Mouse (Mus musculus) forebrain, postnatal 0 days (tissue): ENCODE data around the gene Cacfd1. TPM values are rescaled to one million over a fixed set of nuclear protein-coding genes. Genes with fewer than 3 reads are reported as not detected.

Experiments
- ATAC-seq: fragments of 200-750 bp; cut with Nextera tagmentation; 2 replicates; pipeline ENCODE4 v1.8.0; 2017; ENCODE audit warnings: mild to moderate bottlenecking, moderate library complexity
- DNase-seq: peaks from one replicate; pipeline ENCODE4 v3.0.0-alpha.2; 2015
- H3K27ac ChIP-seq: fragments of 300-500 bp; sonication (generic); 2 replicates; pipeline ENCODE4 v1.5.1; 2014; ENCODE audit warnings: low read depth, mild to moderate bottlenecking, antibody characterized with exemption, low read length, moderate library complexity, mixed read lengths
- H3K27me3 ChIP-seq: fragments of 300-500 bp; sonication (generic); 2 replicates; pipeline ENCODE4 v1.6.1; 2014; ENCODE audit warnings: mild to moderate bottlenecking, low read length, mixed read lengths; ENCODE audit not compliant: insufficient read depth
- H3K36me3 ChIP-seq: fragments of 300-500 bp; sonication (generic); 2 replicates; pipeline ENCODE4 v1.6.1; 2014; ENCODE audit warnings: mild to moderate bottlenecking, moderate library complexity; ENCODE audit not compliant: insufficient read depth
- H3K4me1 ChIP-seq: fragments of 300-500 bp; sonication (generic); 2 replicates; pipeline ENCODE4 v1.6.1; 2014; ENCODE audit warnings: antibody characterized with exemption; ENCODE audit not compliant: insufficient read depth
- H3K4me2 ChIP-seq: fragments of 300-500 bp; sonication (generic); 2 replicates; pipeline ENCODE4 v1.6.1; 2014; ENCODE audit warnings: low read depth, mild to moderate bottlenecking, moderate library complexity
- H3K4me3 ChIP-seq: fragments of 300-500 bp; sonication (generic); 2 replicates; pipeline ENCODE4 v1.5.1; 2014; ENCODE audit warnings: low read depth, low read length, mixed read lengths
- H3K9ac ChIP-seq: fragments of 300-500 bp; sonication (generic); 2 replicates; pipeline ENCODE4 v1.6.1; 2014; ENCODE audit warnings: mild to moderate bottlenecking
- H3K9me3 ChIP-seq: fragments of 300-500 bp; sonication (generic); 2 replicates; pipeline ENCODE4 v1.6.1; 2016; ENCODE audit warnings: low read length
- CTCF ChIP-seq: sonication (generic); IDR thresholded peaks from 2 replicates; pipeline ENCODE4 v1.5.1; 2016; ENCODE audit warnings: antibody characterized with exemption, control low read depth, low read depth
- WGBS: fragments of 180-500 bp; shearing (Covaris S2); extraction: QIAGEN DNeasy Blood & Tissue Kit; methylation state at CpG from one replicate; pipeline ENCODE4 v1.1.7; 2014; 5-methylcytosine and 5-hydroxymethylcytosine counted together
- polyA plus RNA-seq: library from polyadenylated mRNA; unstranded; fragments of >200 nt; fragmentation: Nextera tagmentation; extraction: Ambion mirVana; gene quantifications from 2 replicates; pipeline ENCODE4 v1.2.1, GENCODE M21; 2015
- total RNA-seq: library from RNA; depleted of rRNA; stranded (reverse); fragments of >200 nt; gene quantifications from 2 replicates; pipeline ENCODE4 v1.2.3, GENCODE M21; 2014

Cacfd1 gene
- total and polyA plus RNA-seq, 2 experiments from 2014 or later = 48.5 to 96.3 TPM

DNA sequence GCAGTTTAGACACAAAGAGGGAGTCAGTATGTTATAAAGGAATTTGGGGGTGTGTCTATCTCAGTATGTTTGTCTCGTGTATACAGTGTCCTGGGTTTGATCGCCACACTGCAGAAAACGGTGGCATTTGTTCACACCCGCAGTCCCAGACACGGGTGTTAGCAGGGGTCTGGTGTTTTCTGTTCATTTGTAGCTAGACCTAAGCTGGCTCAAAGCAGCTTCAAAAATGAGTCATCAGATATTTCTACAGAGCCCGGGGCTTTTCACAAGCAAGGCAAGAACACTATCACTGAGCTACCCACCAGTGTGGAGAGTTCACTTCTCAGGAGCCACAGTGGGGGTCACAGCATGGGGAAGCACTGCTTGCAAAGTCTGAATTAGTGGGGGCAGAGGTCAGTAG is 39.7 kb downstream of the Cacfd1 start:
- Histone ChIP-seq H3K27me3 (no peaks in the 10 kb centered on the region), H3K9me3 (no peaks in the 10 kb centered on the region), H3K4me3 (no peak overlapping the region), H3K36me3 (no peaks in the 10 kb centered on the region), H3K4me1 (no peaks in the 10 kb centered on the region), H3K9ac (no peak overlapping the region), H3K27ac (no peak overlapping the region), H3K4me2 (no peak overlapping the region)
- WGBS = 30% methylated on average over 6 of the region's 6 CpGs
- ATAC-seq (no peak), DNase-seq (no peak)
- TF ChIP-seq CTCF = no peak

DNA sequence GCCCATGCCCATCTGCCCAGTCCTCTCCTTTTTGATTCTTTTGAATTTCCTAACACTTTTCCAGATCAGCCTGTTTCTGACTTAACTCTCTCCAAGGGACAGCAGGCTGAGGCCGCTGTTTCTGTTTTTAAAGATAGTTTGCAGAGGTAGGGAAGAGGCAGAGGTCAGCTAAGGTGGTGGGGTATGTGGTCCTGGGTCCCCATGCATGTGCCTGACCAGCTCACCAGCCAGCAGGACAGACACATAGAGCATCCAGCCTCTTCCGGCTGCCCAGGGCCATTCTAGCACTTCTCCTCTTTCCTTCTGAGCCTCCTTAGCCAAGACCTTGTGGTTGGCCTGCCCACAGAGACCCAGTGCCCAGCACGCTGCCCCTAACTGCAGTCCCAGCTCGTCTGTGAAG is 48.5 kb downstream of the Cacfd1 start:
- ATAC-seq (no peak), DNase-seq (no peak)
- Histone ChIP-seq H3K9ac (no peak overlapping the region), H3K27ac (no peak overlapping the region), H3K4me2 (no peak overlapping the region), H3K9me3 (no peaks in the 10 kb centered on the region), H3K4me3 (no peak overlapping the region), H3K27me3 (no peaks in the 10 kb centered on the region), H3K4me1 (no peaks in the 10 kb centered on the region), H3K36me3 (no peaks in the 10 kb centered on the region)
- no peak for TF ChIP-seq CTCF
- 61% methylated on average over 4 of the region's 4 CpGs for WGBS

DNA sequence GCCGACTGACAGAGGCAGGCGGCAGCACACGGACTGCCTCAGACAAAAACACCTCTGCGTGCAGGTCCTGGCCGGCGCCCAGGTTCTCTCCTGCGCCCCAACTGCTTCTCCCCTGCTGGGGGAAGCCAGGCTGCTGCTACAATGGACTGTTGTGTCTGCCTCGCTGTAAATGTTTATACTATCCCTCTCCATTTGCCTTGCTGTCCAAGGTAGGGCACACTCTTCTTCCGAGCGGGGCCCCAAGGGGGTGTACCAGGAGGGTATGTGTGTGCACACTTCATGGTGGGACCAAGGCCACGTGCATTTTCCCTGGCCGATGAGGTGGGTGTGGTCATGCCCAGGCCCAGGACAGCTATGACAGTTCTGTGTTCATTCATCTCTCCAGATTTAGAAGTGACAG is 49.0 kb downstream of the Cacfd1 start:
- WGBS = 41% methylated on average over 12 of the region's 12 CpGs
- DNase-seq = no peak

DNA sequence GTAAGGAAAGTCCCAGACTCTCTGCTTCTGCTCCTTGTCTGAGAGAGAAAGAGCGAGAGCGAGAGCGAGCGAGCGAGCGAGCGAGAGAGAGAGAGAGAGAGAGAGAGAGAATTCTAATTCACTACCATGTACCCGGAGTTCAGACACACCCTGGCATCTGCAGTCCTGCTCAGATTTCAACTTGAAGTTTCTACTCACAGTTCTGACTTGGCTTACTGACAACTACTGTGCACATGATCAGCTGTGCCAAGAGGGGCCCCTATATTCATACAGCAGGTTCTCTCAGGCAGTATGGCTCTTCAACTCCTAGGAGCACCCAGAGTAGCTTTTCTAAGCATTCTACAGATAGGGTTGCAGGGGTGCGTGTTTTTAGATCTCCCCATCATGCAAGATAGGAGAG is 49.5 kb downstream of the Cacfd1 start:
- Histone ChIP-seq H3K27ac (no peak overlapping the region), H3K27me3 (no peaks in the 10 kb centered on the region), H3K9ac (no peak overlapping the region), H3K4me1 (no peaks in the 10 kb centered on the region), H3K36me3 (no peaks in the 10 kb centered on the region), H3K4me2 (no peak overlapping the region), H3K9me3 (no peaks in the 10 kb centered on the region), H3K4me3 (no peak overlapping the region)
- no peak for DNase-seq
- WGBS = 78% methylated on average over 9 of the region's 9 CpGs
- ATAC-seq = no peak
- TF ChIP-seq CTCF = no peak

More for the DNA sequence above, 49.0 kb downstream of the Cacfd1 start:
- Histone ChIP-seq H3K9me3 (no peaks in the 10 kb centered on the region), H3K27me3 (no peaks in the 10 kb centered on the region), H3K4me2 (no peak overlapping the region), H3K9ac (no peak overlapping the region), H3K4me3 (no peak overlapping the region), H3K4me1 (no peaks in the 10 kb centered on the region), H3K36me3 (no peaks in the 10 kb centered on the region), H3K27ac (no peak overlapping the region)
- no peak for ATAC-seq
- TF ChIP-seq CTCF = no peak

DNA sequence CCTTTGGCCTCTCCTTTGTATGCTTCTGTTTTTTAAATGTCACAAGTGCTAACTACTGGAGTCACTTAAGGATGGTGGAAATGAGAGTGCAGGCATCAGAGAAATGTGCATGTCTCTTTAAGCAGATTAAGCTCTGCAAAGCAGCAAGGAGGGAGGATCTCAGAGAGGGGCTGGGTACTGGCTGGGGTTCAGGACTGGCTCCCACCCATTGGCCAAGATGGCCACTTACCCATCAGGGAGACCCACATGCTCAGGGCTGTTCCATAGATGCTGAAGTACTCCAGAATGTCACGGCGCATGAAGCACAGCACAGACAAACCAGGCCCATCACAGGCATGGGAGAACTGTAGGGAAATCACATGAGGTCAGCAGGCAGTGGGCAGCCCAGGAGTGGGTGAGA is 57.4 kb downstream of the Cacfd1 start:
- no peak overlapping the region for H3K4me2 ChIP-seq
- no peaks in the 10 kb centered on the region for H3K27me3 ChIP-seq
- H3K27ac ChIP-seq = no peak overlapping the region
- DNase-seq (no peak), ATAC-seq (no peak)
- 72% methylated on average over 2 of the region's 2 CpGs for WGBS
- H3K9ac ChIP-seq = no peak overlapping the region
- H3K9me3 ChIP-seq = no peaks in the 10 kb centered on the region
- H3K4me1 ChIP-seq = no peaks in the 10 kb centered on the region; the same call in 1 of the 2 replicates
- TF ChIP-seq CTCF = no peak
- H3K36me3 ChIP-seq = no peaks in the 10 kb centered on the region
- H3K4me3 ChIP-seq = no peak overlapping the region

DNA sequence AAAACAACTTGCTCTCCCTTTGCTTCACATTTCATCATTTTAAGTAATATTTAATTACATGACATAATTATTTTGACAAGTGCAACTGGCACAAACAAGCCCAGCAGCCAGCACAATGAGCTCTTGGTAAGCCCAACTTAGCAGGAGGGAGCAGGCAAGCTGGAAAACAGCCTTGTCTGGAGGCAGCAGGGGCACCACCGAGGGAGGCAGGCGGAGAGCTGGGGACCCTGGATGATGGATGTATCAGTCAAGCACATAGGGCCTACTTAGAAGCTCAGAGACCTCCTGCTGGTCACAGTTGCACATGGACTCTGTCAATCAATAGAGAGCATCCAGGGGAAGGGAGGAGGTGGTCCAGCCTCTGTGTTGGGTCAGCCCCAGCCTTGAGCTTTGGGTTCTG is 58.3 kb downstream of the Cacfd1 start:
- H3K27ac ChIP-seq = no peak overlapping the region
- ATAC-seq = no peak
- no peaks in the 10 kb centered on the region for H3K36me3 ChIP-seq
- no peak for DNase-seq
- no peak overlapping the region for H3K4me3 ChIP-seq
- no peaks in the 10 kb centered on the region; the same call in 1 of the 2 replicates for H3K4me1 ChIP-seq
- 39% methylated on average over 2 of the region's 2 CpGs for WGBS
- no peak overlapping the region for H3K4me2 ChIP-seq
- H3K27me3 ChIP-seq = no peaks in the 10 kb centered on the region
- H3K9ac ChIP-seq = no peak overlapping the region
- no peak for TF ChIP-seq CTCF
- no peaks in the 10 kb centered on the region for H3K9me3 ChIP-seq

DNA sequence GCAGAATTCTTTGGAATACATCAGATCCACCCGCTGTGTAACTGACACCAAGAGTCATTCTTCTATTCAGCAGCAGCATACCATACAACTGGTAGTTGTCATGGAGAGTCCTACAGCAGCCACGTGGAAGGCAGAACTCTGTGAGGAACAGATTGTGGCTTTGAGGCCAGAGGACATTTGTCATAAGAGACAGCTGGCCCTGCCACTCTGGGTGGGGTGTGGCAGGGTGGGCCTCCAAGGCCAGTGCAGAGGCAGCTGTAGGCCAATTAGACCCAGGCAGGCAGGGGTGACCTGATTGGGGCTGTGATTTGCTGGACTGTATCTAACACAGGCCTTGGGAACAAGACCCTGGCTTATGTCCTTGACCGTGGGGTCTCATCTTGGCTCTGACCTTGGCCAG is 59.9 kb downstream of the Cacfd1 start:
- 61% methylated on average over 3 of the region's 3 CpGs for WGBS
- no peak overlapping the region for H3K27ac ChIP-seq
- no peaks in the 10 kb centered on the region for H3K27me3 ChIP-seq
- no peak for DNase-seq
- no peak overlapping the region for H3K4me3 ChIP-seq
- no peak overlapping the region for H3K9ac ChIP-seq
- TF ChIP-seq CTCF = no peak
- no peaks in the 10 kb centered on the region; the same call in 1 of the 2 replicates for H3K4me1 ChIP-seq
- ATAC-seq = 0 out of 2 replicates have a peak, but pooled peaks have one; percentile 26
- no peak overlapping the region for H3K4me2 ChIP-seq
- H3K9me3 ChIP-seq = no peaks in the 10 kb centered on the region
- no peaks in the 10 kb centered on the region for H3K36me3 ChIP-seq
